Mouse (Mus musculus) heart, embryonic 16.5 days (tissue): Measurements from ENCODE around the gene Sgcb. TPM values are rescaled to one million over a fixed set of nuclear protein-coding genes. Genes with fewer than 3 reads are reported as not detected.

Source experiments
- ATAC-seq: fragments of 200-750 bp; cut with Nextera tagmentation; replicated peaks from 2 replicates; pipeline ENCODE4 v1.8.0; 2017; ENCODE audit warnings: moderate number of reproducible peaks; ENCODE audit not compliant: insufficient read depth, low FRiP score; ENCODE audit errors: extremely low read depth
- H3K27ac ChIP-seq: fragments of 300-500 bp; sonication (generic); 2 replicates; pipeline ENCODE4 v1.5.1; 2014; ENCODE audit warnings: mild to moderate bottlenecking, low read length, control low read depth, moderate library complexity
- H3K27me3 ChIP-seq: fragments of 300-500 bp; sonication (generic); 2 replicates; pipeline ENCODE4 v1.6.1; 2014; ENCODE audit warnings: low read length, mixed read lengths; ENCODE audit not compliant: control insufficient read depth, insufficient read depth
- H3K36me3 ChIP-seq: fragments of 300-500 bp; sonication (generic); 2 replicates; pipeline ENCODE4 v1.6.1; 2014; ENCODE audit not compliant: control insufficient read depth, insufficient read depth
- H3K4me1 ChIP-seq: fragments of 300-500 bp; sonication (generic); 2 replicates; pipeline ENCODE4 v1.6.1; 2014; ENCODE audit warnings: low read length, mixed read lengths; ENCODE audit not compliant: control insufficient read depth, insufficient read depth
- H3K4me2 ChIP-seq: fragments of 300-500 bp; sonication (generic); 2 replicates; pipeline ENCODE4 v1.6.1; 2014; ENCODE audit warnings: low read depth, mild to moderate bottlenecking, control low read depth, low read length
- H3K4me3 ChIP-seq: fragments of 300-500 bp; sonication (generic); 2 replicates; pipeline ENCODE4 v1.5.1; 2014; ENCODE audit warnings: mild to moderate bottlenecking, control low read depth, low read length
- H3K9ac ChIP-seq: fragments of 300-500 bp; sonication (generic); 2 replicates; pipeline ENCODE4 v1.6.1; 2014; ENCODE audit warnings: low read length, control low read depth
- H3K9me3 ChIP-seq: fragments of 300-500 bp; sonication (generic); replicated peaks from 2 replicates; pipeline ENCODE4 v1.6.1; 2016; ENCODE audit warnings: low read length; ENCODE audit not compliant: control insufficient read depth
- WGBS: fragments of 180-500 bp; shearing (Covaris S2); extraction: QIAGEN DNeasy Blood & Tissue Kit; methylation state at CpG from one replicate; pipeline ENCODE4 v1.1.7; 2014; 5-methylcytosine and 5-hydroxymethylcytosine counted together
- polyA plus RNA-seq: library from polyadenylated mRNA; unstranded; fragments of >200 nt; fragmentation: Nextera tagmentation; extraction: Ambion mirVana; gene quantifications from 2 replicates; pipeline ENCODE4 v1.2.1, GENCODE M21; 2015

The Sgcb gene
- polyA plus RNA-seq, 1 experiment from 2014 or later = 42.7 TPM

DNA sequence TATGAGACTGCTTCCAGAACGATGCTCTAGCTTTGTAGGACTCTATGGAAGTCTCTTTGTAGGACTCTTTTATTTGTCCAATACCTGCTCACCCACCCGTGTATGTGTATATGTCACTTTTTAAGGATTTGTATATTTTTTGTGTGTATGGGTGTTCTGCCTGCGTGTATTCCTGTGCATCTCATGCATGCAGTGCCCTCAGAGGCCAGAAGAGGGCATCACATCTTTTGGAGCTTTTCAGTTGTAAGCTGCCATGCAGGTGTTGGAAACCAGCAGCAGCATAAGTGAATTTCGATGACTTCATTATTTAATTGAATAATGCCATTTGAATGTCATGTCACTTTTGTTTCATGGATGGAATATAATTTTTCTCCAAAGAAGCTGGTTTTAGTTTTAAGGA lies 5.5 kb downstream of the Sgcb start:
- no peak overlapping the region for H3K4me3 ChIP-seq
- no peak overlapping the region for H3K9ac ChIP-seq
- WGBS = 85% methylated on average over 4 of the region's 4 CpGs
- H3K4me2 ChIP-seq = no peak overlapping the region
- peaks cover 21% of the 10 kb centered on the region for H3K36me3 ChIP-seq
- no peak for ATAC-seq
- H3K27me3 ChIP-seq = no peaks in the 10 kb centered on the region
- H3K4me1 ChIP-seq = peaks cover 9% of the 10 kb centered on the region
- no peaks in the 10 kb centered on the region for H3K9me3 ChIP-seq
- no peak overlapping the region for H3K27ac ChIP-seq

GRCm38 (mm10) chr5:73641058-73641457 lies 6.5 kb downstream of the Sgcb start:
- 82% methylated on average over 3 of the region's 3 CpGs for WGBS
- no peak overlapping the region for H3K4me3 ChIP-seq
- peaks cover 22% of the 10 kb centered on the region for H3K36me3 ChIP-seq
- ATAC-seq = no peak
- H3K9me3 ChIP-seq = no peaks in the 10 kb centered on the region
- no peak overlapping the region for H3K4me2 ChIP-seq
- no peak overlapping the region for H3K9ac ChIP-seq
- H3K27ac ChIP-seq = no peak overlapping the region
- H3K4me1 ChIP-seq = peaks cover 2% of the 10 kb centered on the region; the same call in 1 of the 2 replicates
- no peaks in the 10 kb centered on the region for H3K27me3 ChIP-seq

GRCm38 (mm10) chr5:73637337-73638107 lies 10.1 kb downstream of the Sgcb start:
- Histone ChIP-seq H3K27ac (no peak overlapping the region), H3K9me3 (peaks cover 3% of the 10 kb centered on the region; the same call in 1 of the 2 replicates), H3K9ac (no peak overlapping the region), H3K4me2 (no peak overlapping the region), H3K4me1 (no peaks in the 10 kb centered on the region), H3K36me3 (peaks cover 35% of the 10 kb centered on the region), H3K4me3 (no peak overlapping the region), H3K27me3 (no peaks in the 10 kb centered on the region)
- no peak; the same call in 1 of the 2 replicates for ATAC-seq
- WGBS = 44% methylated on average over 8 of the region's 8 CpGs

DNA sequence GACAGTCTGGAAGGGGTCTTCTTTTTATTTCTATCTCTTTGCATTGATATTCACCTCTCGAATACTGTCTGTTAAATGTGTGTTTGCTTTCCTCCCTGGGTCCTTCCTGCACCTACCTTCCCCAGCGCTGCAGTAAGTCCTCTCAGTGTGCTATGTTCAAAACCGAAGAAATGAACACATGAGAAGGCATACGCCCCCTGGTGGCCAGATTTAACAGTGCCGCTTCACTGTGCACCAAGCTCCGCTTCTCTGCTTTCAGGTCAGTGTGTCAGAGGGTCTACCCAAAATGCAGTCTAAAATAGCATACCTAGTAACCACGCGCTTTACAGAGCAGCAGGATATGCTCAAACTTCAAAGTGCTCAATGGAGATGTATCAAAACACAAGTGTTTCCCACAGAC lies 14.4 kb downstream of the Sgcb start:
- Histone ChIP-seq H3K36me3 (peaks cover 22% of the 10 kb centered on the region), H3K4me2 (no peak overlapping the region), H3K27me3 (no peaks in the 10 kb centered on the region), H3K9me3 (peaks cover 3% of the 10 kb centered on the region; the same call in 1 of the 2 replicates), H3K27ac (no peak overlapping the region), H3K4me1 (peaks cover 6% of the 10 kb centered on the region), H3K4me3 (no peak overlapping the region), H3K9ac (no peak overlapping the region)
- 60% methylated on average over 8 of the region's 8 CpGs for WGBS
- ATAC-seq = no peak

DNA sequence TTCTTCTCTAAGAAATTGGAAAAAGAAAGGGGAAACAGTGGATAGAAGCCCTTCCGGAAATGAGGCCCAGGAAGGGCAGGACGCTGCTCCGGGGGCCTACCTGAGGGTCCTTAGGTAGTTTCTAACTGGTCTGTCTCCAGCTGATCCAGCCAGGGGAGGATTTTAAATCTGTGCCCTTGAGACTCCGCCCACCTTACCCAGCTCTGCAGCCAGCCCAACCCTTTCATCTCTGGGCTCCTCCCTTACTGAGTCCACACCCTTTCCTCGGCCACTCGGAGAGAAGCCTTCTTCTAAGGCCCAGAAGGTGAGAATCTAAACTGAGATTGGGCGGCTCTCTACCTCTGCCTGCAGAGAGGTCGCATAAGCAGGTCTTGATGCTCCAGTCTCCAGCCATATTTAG lies 15.3 kb downstream of the Sgcb start, which contains the start of gene Lrrc66:
TSS of gene Lrrc66 (minus strand) at position 236 of the 400 bp plus-strand sequence.
- no peak for ATAC-seq
- WGBS = 75% methylated on average over 8 of the region's 8 CpGs
- Histone ChIP-seq H3K9me3 (peaks cover 3% of the 10 kb centered on the region; the same call in 1 of the 2 replicates), H3K4me1 (peaks cover 6% of the 10 kb centered on the region), H3K27ac (no peak within 1 kb of the TSS), H3K4me3 (no peak within 1 kb of the TSS), H3K9ac (no peak within 1 kb of the TSS), H3K27me3 (no peaks in the 10 kb centered on the region), H3K36me3 (peaks cover 21% of the 10 kb centered on the region), H3K4me2 (no peak within 1 kb of the TSS)

DNA sequence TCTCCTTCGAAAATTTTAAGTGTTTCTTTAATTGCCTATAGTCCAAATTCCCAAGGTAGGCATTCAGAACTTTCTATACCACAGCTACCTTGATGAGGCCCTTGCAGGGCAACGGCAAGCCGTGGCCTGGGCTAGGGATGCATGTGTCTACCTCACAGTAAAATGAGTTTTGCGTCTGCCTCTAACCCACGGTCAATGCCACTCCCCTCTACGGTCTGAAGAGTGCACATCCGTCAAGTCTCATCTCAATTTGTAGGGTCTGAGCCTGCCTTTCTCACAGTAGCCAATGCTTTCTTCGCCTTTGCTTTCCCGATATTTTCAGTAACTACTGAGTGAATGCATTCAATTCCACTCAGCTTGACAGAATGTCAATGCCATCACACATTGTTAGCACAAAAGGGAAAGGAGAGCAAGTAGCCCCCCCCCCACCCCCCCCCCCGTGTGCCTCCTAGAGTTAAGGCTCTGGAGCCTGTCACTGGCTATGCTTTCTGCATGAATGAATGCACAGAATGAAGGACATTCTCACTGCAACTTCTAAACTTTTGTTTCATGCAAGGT lies 16.5 kb downstream of the Sgcb start:
- Histone ChIP-seq H3K9me3 (peaks cover 3% of the 10 kb centered on the region; the same call in 1 of the 2 replicates), H3K27me3 (no peaks in the 10 kb centered on the region), H3K36me3 (peaks cover 18% of the 10 kb centered on the region), H3K4me2 (no peak overlapping the region), H3K4me3 (no peak overlapping the region), H3K9ac (no peak overlapping the region), H3K4me1 (peaks cover 6% of the 10 kb centered on the region), H3K27ac (no peak overlapping the region)
- 66% methylated on average over 10 of the region's 10 CpGs for WGBS
- ATAC-seq = no peak

- H3K4me2 ChIP-seq = no peak overlapping the region
- peak; percentile 76 for ATAC-seq
- no peak overlapping the region for H3K9ac ChIP-seq
- H3K27ac ChIP-seq = 0 out of 2 replicates have a peak overlapping the region, but pooled peaks have one; percentile 20
- peaks cover 14% of the 10 kb centered on the region for H3K36me3 ChIP-seq
- H3K4me1 ChIP-seq = peaks cover 6% of the 10 kb centered on the region
- H3K27me3 ChIP-seq = no peaks in the 10 kb centered on the region
- 42% methylated on average over 5 of the region's 5 CpGs for WGBS
- H3K9me3 ChIP-seq = peaks cover 3% of the 10 kb centered on the region; the same call in 1 of the 2 replicates
- no peak overlapping the region for H3K4me3 ChIP-seq
Observed at GRCm38 (mm10) chr5:73630141-73630540, 17.4 kb downstream of the Sgcb start.

GRCm38 (mm10) chr5:73627991-73628390 lies 19.6 kb downstream of the Sgcb start:
- 78% methylated on average over 15 of the region's 15 CpGs for WGBS
- Histone ChIP-seq H3K27ac (no peak overlapping the region), H3K9me3 (no peaks in the 10 kb centered on the region), H3K4me2 (no peak overlapping the region), H3K27me3 (no peaks in the 10 kb centered on the region), H3K4me3 (no peak overlapping the region), H3K4me1 (peaks cover 6% of the 10 kb centered on the region), H3K9ac (no peak overlapping the region), H3K36me3 (no peaks in the 10 kb centered on the region)
- no peak for ATAC-seq

DNA sequence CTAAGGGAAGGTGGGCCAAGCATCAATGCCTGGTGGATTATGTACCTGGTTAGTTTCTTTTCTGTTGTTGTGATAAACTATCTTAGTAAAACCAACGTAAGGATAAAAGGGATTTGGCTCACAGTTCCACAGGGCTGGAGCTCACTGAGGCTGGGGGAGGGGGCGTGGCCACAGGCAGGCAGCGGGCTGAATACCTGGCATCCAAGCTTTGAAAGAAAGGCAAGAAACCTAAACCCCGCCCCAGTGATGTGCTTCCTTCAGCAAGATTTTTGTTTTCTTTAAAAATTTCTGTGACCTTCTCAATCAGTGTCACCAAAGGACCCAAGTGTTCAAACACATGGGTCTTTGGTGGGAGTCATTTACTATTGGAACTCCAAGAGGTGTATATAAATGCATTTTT lies 20.0 kb downstream of the Sgcb start:
- no peaks in the 10 kb centered on the region for H3K27me3 ChIP-seq
- no peak for ATAC-seq
- 61% methylated on average over 4 of the region's 4 CpGs for WGBS
- H3K36me3 ChIP-seq = no peaks in the 10 kb centered on the region
- no peak overlapping the region for H3K27ac ChIP-seq
- H3K4me1 ChIP-seq = peaks cover 6% of the 10 kb centered on the region
- H3K9me3 ChIP-seq = no peaks in the 10 kb centered on the region
- H3K9ac ChIP-seq = no peak overlapping the region
- H3K4me3 ChIP-seq = no peak overlapping the region
- no peak overlapping the region for H3K4me2 ChIP-seq
